Mouse (Mus musculus): ENCODE results near the gene Cmya5. TPM values are rescaled to one million over a fixed set of nuclear protein-coding genes. Genes with fewer than 3 reads are reported as not detected.

Cmya5 gene
- polyA plus RNA-seq, 1 experiment = under 0.01 TPM

DNA sequence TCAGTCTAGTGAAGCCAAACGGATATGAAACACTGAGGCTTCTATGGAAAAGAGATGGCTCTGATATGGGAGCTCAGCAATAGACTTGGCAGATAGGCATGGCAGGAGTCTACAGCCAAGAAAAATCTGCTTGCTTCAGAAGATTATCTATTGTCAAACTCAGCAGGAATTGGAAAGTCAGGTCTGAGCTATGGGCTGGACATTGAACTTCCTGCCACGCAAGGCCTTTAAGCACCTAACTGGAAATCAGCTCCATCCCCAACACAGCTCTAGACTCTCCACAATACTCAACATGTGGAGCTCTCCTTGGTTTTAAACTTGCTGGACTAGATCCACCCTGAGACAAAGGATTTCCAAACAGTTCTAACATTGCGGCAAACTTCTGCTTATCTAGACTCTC, 84.1 kb downstream of the Cmya5 start:
- Histone ChIP-seq H3ac (ENCODE audit: control insufficient read depth, insufficient read length, low read depth) (no peak overlapping the region), H3K27me3 (ENCODE audit: control insufficient read depth, insufficient read depth, insufficient read length) (no peaks in the 10 kb centered on the region), H3K79me3 (ENCODE audit: low read depth) (no peaks in the 10 kb centered on the region), H3K79me2 (ENCODE audit: control insufficient read depth, insufficient read depth) (no peaks in the 10 kb centered on the region), H3K4me3 (ENCODE audit: insufficient read depth, poor library complexity, severe bottlenecking) (no peak overlapping the region), H3K36me3 (ENCODE audit: control insufficient read depth, insufficient read depth) (no peaks in the 10 kb centered on the region)
- TF ChIP-seq FOSL1 (IDR thresholded peaks at IDR 0.05; ENCODE audit: insufficient read depth, low read length, poor library complexity, severe bottlenecking) (no peak), MYOD1 (IDR thresholded peaks at IDR 0.05; ENCODE audit: control insufficient read depth, insufficient read length, low read depth) (no peak), MYOG (IDR thresholded peaks at IDR 0.05; ENCODE audit: control insufficient read depth, extremely low read depth, insufficient read length) (no peak), CTCF (IDR thresholded peaks at IDR 0.05; ENCODE audit: control insufficient read depth, insufficient read depth, insufficient read length) (no peak), CEBPB (IDR thresholded peaks at IDR 0.05; ENCODE audit: low read depth) (no peak), USF1 (IDR thresholded peaks at IDR 0.05; ENCODE audit: low read depth) (no peak)

DNA sequence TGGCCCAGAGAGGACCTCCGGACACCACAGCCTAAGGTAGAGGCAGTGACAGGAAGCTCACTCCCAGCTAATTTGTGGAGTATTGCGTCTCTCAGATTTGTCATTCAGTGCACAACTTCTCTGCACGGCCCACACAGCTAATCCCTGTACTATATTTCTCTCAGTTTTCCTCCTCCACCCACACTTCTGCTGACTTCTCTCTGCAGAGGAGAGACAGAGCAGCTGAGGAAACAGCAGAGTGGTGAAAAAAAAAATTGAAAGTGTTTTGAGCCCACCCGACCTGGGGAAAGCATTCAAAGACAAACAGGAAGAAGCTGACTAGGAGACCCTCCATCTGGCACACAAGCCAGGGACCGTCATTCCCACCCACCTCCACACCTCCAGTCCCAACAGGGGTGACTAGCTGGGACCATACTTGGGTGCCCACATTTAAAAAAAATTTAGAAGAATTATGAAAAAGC, 85.9 kb downstream of the Cmya5 start:
- Histone ChIP-seq H3ac (ENCODE audit: control insufficient read depth, insufficient read length, low read depth) (no peak overlapping the region), H3K4me3 (ENCODE audit: insufficient read depth, poor library complexity, severe bottlenecking) (no peak overlapping the region), H3K36me3 (ENCODE audit: control insufficient read depth, insufficient read depth) (no peaks in the 10 kb centered on the region), H3K79me2 (ENCODE audit: control insufficient read depth, insufficient read depth) (no peaks in the 10 kb centered on the region), H3K27me3 (ENCODE audit: control insufficient read depth, insufficient read depth, insufficient read length) (peaks cover 3% of the 10 kb centered on the region), H3K79me3 (ENCODE audit: low read depth) (no peaks in the 10 kb centered on the region)
- no peak for TF ChIP-seq MYOD1 (IDR thresholded peaks at IDR 0.05; ENCODE audit: control insufficient read depth, insufficient read length, low read depth)
- TF ChIP-seq USF1 (IDR thresholded peaks at IDR 0.05; ENCODE audit: low read depth) = no peak

DNA sequence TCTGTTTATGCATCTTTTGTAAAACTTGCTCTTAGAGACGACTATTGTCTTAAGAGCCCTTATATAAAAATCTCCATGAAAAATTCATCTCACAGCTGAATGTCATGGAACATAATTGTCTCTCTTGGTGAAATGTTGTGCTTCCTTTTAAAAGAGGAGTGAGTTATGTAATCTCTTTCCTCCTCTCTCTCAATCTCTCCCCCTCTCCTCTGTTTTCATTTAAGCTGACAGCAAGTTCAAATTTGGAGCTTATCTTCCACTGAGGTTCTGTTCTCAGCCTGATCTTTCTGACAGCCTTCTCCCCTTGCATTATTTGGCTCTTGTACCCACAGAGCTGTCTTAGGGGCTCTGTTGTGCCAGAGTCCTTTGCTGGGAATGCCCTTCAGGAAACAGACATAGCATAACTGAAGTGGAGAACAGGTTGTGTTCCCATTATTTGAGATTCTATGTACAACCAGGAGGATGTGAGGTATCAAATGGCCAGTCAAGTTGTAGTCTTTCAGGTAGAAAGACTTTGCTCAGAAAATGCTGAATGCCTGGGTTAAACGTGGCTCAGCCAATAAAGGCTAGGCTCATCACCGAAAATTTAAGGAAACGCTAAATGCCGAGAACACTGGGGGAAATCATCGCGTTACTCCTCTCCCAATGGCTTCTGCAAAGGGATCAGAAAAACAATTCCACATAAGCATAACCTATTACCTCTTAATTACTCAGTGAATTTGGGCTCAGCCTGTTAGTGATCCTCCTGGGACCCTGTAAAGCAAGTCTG, 86.8 kb downstream of the Cmya5 start:
- Histone ChIP-seq H3K36me3 (ENCODE audit: control insufficient read depth, insufficient read depth) (no peaks in the 10 kb centered on the region), H3ac (ENCODE audit: control insufficient read depth, insufficient read length, low read depth) (no peak overlapping the region), H3K27me3 (ENCODE audit: control insufficient read depth, insufficient read depth, insufficient read length) (peaks cover 3% of the 10 kb centered on the region), H3K79me3 (ENCODE audit: low read depth) (no peaks in the 10 kb centered on the region), H3K4me3 (ENCODE audit: insufficient read depth, poor library complexity, severe bottlenecking) (no peak overlapping the region), H3K79me2 (ENCODE audit: control insufficient read depth, insufficient read depth) (no peaks in the 10 kb centered on the region)
- TF ChIP-seq MYOD1 (IDR thresholded peaks at IDR 0.05; ENCODE audit: control insufficient read depth, insufficient read length, low read depth) = no peak
- no peak for TF ChIP-seq FOSL1 (IDR thresholded peaks at IDR 0.05; ENCODE audit: insufficient read depth, low read length, poor library complexity, severe bottlenecking)
- TF ChIP-seq CEBPB (IDR thresholded peaks at IDR 0.05; ENCODE audit: low read depth) = no peak
- TF ChIP-seq CTCF (IDR thresholded peaks at IDR 0.05; ENCODE audit: control insufficient read depth, insufficient read depth, insufficient read length) = no peak
- no peak for TF ChIP-seq USF1 (IDR thresholded peaks at IDR 0.05; ENCODE audit: low read depth)

DNA sequence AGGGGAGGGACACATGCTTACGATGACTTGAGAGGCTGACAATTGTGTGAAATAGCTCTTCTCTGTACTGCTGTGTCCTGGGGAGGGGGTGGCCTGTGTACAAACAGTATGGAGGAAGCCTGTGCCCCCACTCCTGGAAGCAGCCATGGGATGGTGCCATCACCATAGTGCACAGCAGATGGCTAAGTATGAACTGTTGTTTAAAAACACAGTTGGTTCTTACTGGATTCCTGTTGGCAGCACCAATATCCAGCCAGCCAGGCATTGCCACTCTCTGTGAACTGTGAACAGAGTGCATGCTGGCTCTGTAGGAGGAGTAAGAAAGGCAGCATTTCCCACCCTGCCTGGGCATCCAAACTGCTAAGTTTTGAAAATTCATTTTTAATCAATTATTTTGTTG, 88.4 kb downstream of the Cmya5 start:
- TF ChIP-seq MYOD1 (IDR thresholded peaks at IDR 0.05; ENCODE audit: control insufficient read depth, insufficient read length, low read depth) (no peak), MYOG (IDR thresholded peaks at IDR 0.05; ENCODE audit: control insufficient read depth, extremely low read depth, insufficient read length) (no peak), CTCF (IDR thresholded peaks at IDR 0.05; ENCODE audit: control insufficient read depth, insufficient read depth, insufficient read length) (no peak), USF1 (IDR thresholded peaks at IDR 0.05; ENCODE audit: low read depth) (no peak), MAX (IDR thresholded peaks at IDR 0.05) (no peak), CEBPB (IDR thresholded peaks at IDR 0.05; ENCODE audit: low read depth) (no peak), FOSL1 (IDR thresholded peaks at IDR 0.05; ENCODE audit: insufficient read depth, low read length, poor library complexity, severe bottlenecking) (no peak)
- H3K27me3 ChIP-seq (ENCODE audit: control insufficient read depth, insufficient read depth, insufficient read length) = peaks cover 3% of the 10 kb centered on the region
- no peaks in the 10 kb centered on the region for H3K79me2 ChIP-seq (ENCODE audit: control insufficient read depth, insufficient read depth)
- H3K79me3 ChIP-seq (ENCODE audit: low read depth) = no peaks in the 10 kb centered on the region
- no peak overlapping the region for H3K4me3 ChIP-seq (ENCODE audit: insufficient read depth, poor library complexity, severe bottlenecking)
- H3K36me3 ChIP-seq (ENCODE audit: control insufficient read depth, insufficient read depth) = no peaks in the 10 kb centered on the region
- H3ac ChIP-seq (ENCODE audit: control insufficient read depth, insufficient read length, low read depth) = no peak overlapping the region

DNA sequence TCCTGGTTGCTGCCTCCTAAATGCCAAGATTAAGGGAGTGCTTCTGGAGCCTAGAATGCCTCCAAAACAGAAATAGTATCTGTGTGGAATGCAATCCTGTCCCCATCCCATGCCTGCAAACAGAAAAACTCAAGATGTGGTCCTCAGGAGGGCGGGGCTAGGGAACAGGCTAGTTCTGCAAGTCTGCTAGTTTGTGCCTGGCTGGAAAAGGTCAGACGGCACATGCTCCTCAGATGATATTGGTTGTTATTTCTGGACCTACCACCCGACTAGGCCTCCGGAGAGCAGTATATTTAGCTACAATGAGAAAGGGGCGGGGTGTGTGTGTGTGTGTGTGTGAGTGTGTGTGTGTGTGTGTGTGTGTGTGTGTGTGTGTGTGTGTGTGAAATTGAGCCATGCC, 93.0 kb downstream of the Cmya5 start:
- no peak overlapping the region for H3K4me3 ChIP-seq (ENCODE audit: insufficient read depth, poor library complexity, severe bottlenecking)
- H3ac ChIP-seq (ENCODE audit: control insufficient read depth, insufficient read length, low read depth) = no peak overlapping the region
- H3K79me3 ChIP-seq (ENCODE audit: low read depth) = no peaks in the 10 kb centered on the region
- H3K79me2 ChIP-seq (ENCODE audit: control insufficient read depth, insufficient read depth) = no peaks in the 10 kb centered on the region
- H3K36me3 ChIP-seq (ENCODE audit: control insufficient read depth, insufficient read depth) = no peaks in the 10 kb centered on the region
- TF ChIP-seq CTCF (IDR thresholded peaks at IDR 0.05; ENCODE audit: control insufficient read depth, insufficient read depth, insufficient read length) (no peak), MYOD1 (IDR thresholded peaks at IDR 0.05; ENCODE audit: control insufficient read depth, insufficient read length, low read depth) (no peak), MAX (IDR thresholded peaks at IDR 0.05) (no peak), MYOG (IDR thresholded peaks at IDR 0.05; ENCODE audit: control insufficient read depth, extremely low read depth, insufficient read length) (no peak), FOSL1 (IDR thresholded peaks at IDR 0.05; ENCODE audit: insufficient read depth, low read length, poor library complexity, severe bottlenecking) (no peak)
- peaks cover 3% of the 10 kb centered on the region for H3K27me3 ChIP-seq (ENCODE audit: control insufficient read depth, insufficient read depth, insufficient read length)

DNA sequence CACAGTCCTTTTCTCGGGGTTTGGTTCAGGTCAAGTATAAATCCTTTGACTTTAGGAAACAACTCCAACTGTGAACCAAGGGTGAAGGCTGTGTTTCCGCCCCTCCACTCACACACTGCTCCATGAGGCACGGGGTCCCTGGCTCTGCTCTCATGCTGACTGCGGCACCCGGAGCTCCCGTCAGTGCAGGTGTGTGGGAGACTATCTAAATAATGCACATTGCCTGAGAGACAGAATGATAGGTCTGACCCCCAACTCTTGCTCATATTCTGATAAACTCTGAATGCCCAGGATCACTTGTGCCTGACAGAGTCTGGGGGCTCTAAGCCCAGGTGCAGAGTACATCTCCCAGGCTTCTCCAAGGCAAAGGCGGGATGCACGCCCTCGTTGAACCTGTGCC, 103.5 kb downstream of the Cmya5 start:
- Histone ChIP-seq H3K4me3 (ENCODE audit: insufficient read depth, poor library complexity, severe bottlenecking) (no peak overlapping the region), H3K79me3 (ENCODE audit: low read depth) (no peaks in the 10 kb centered on the region), H3ac (ENCODE audit: control insufficient read depth, insufficient read length, low read depth) (no peak overlapping the region), H3K36me3 (ENCODE audit: control insufficient read depth, insufficient read depth) (no peaks in the 10 kb centered on the region), H3K79me2 (ENCODE audit: control insufficient read depth, insufficient read depth) (no peaks in the 10 kb centered on the region), H3K27me3 (ENCODE audit: control insufficient read depth, insufficient read depth, insufficient read length) (peaks cover 7% of the 10 kb centered on the region)
- no peak for TF ChIP-seq MYOD1 (IDR thresholded peaks at IDR 0.05; ENCODE audit: control insufficient read depth, insufficient read length, low read depth)
- no peak for TF ChIP-seq MYOG (IDR thresholded peaks at IDR 0.05; ENCODE audit: control insufficient read depth, extremely low read depth, insufficient read length)
- no peak for TF ChIP-seq FOSL1 (IDR thresholded peaks at IDR 0.05; ENCODE audit: insufficient read depth, low read length, poor library complexity, severe bottlenecking)
- TF ChIP-seq MAX (IDR thresholded peaks at IDR 0.05) = no peak
- TF ChIP-seq CEBPB (IDR thresholded peaks at IDR 0.05; ENCODE audit: low read depth) = no peak
- no peak for TF ChIP-seq CTCF (IDR thresholded peaks at IDR 0.05; ENCODE audit: control insufficient read depth, insufficient read depth, insufficient read length)
- no peak for TF ChIP-seq USF1 (IDR thresholded peaks at IDR 0.05; ENCODE audit: low read depth)
